Mouse (Mus musculus): ENCODE results near the gene Mak. TPM values are rescaled to one million over a fixed set of nuclear protein-coding genes. Genes with fewer than 3 reads are reported as not detected.
"Not testable (repeated sequence)": the region's sequence is repeated elsewhere in the genome, so short reads cannot be mapped to it uniquely, and the experiment has no call there.

The Mak gene
- polyA plus RNA-seq, 1 experiment from 2014 or later = 0.30 TPM

- 1% methylated on average over 25 of the region's 25 CpGs for WGBS (ENCODE audit: insufficient replicate concordance)
- Histone ChIP-seq H3K4me1 (ENCODE audit: control insufficient read depth, insufficient read depth, low read length) (peaks cover 12% of the 10 kb centered on the region), H3K4me3 (ENCODE audit: low read depth, low read length) (peak overlapping the region; percentile 99), H3K27me3 (ENCODE audit: control insufficient read depth, insufficient read depth, low read length) (no peaks in the 10 kb centered on the region), H3K4me2 (peak overlapping the region; percentile 95), H3K36me3 (ENCODE audit: control insufficient read depth, insufficient read depth, low read length) (0 out of 2 replicates have a peak, but pooled peaks cover 2% of the 10 kb centered on the region), H3K9ac (ENCODE audit: low read depth, low read length) (peak overlapping the region; percentile 89), H3K9me3 (replicated peaks; ENCODE audit: control insufficient read depth, low read length) (no peaks in the 10 kb centered on the region), H3K27ac (ENCODE audit: low read depth, low read length) (peak overlapping the region; percentile 99)
- ATAC-seq (replicated peaks; ENCODE audit: insufficient number of reproducible peaks, low FRiP score, low TSS enrichment) = peak; percentile 22; the same call in 1 of the 2 replicates
Observed at GRCm38 (mm10) chr13:41000140-41000925, 79.2 kb downstream of the Mak start.

- not testable (repeated sequence) for H3K36me3 ChIP-seq (ENCODE audit: control insufficient read depth, insufficient read depth, low read length); H3K4me3 ChIP-seq (ENCODE audit: low read depth, low read length); H3K27me3 ChIP-seq (ENCODE audit: control insufficient read depth, insufficient read depth, low read length); H3K27ac ChIP-seq (ENCODE audit: low read depth, low read length); H3K4me2 ChIP-seq; ATAC-seq (replicated peaks; ENCODE audit: insufficient number of reproducible peaks, low FRiP score, low TSS enrichment); H3K9ac ChIP-seq (ENCODE audit: low read depth, low read length); H3K9me3 ChIP-seq (replicated peaks; ENCODE audit: control insufficient read depth, low read length)
- WGBS (ENCODE audit: insufficient replicate concordance) = 85% methylated on average over 5 of the region's 5 CpGs
- H3K4me1 ChIP-seq (ENCODE audit: control insufficient read depth, insufficient read depth, low read length) = peaks cover 12% of the 10 kb centered on the region
Observed at GRCm38 (mm10) chr13:40998537-40998936, 81.0 kb downstream of the Mak start.

- no peak for ATAC-seq (replicated peaks; ENCODE audit: insufficient number of reproducible peaks, low FRiP score, low TSS enrichment)
- H3K4me1 ChIP-seq (ENCODE audit: control insufficient read depth, insufficient read depth, low read length) = no peaks in the 10 kb centered on the region
- H3K27ac ChIP-seq (ENCODE audit: low read depth, low read length) = no peak overlapping the region
- H3K4me2 ChIP-seq = no peak overlapping the region
- H3K36me3 ChIP-seq (ENCODE audit: control insufficient read depth, insufficient read depth, low read length) = no peaks in the 10 kb centered on the region
- no peak overlapping the region for H3K9ac ChIP-seq (ENCODE audit: low read depth, low read length)
- H3K27me3 ChIP-seq (ENCODE audit: control insufficient read depth, insufficient read depth, low read length) = no peaks in the 10 kb centered on the region
- no peak overlapping the region for H3K4me3 ChIP-seq (ENCODE audit: low read depth, low read length)
- 30% methylated on average over 8 of the region's 8 CpGs for WGBS (ENCODE audit: insufficient replicate concordance)
- H3K9me3 ChIP-seq (replicated peaks; ENCODE audit: control insufficient read depth, low read length) = no peaks in the 10 kb centered on the region
Observed at GRCm38 (mm10) chr13:40994487-40995263, 84.8 kb downstream of the Mak start.

GRCm38 (mm10) chr13:40988418-40988817 lies 91.1 kb downstream of the Mak start:
- ATAC-seq (replicated peaks; ENCODE audit: insufficient number of reproducible peaks, low FRiP score, low TSS enrichment) = no peak
- 39% methylated on average over 2 of the region's 2 CpGs for WGBS (ENCODE audit: insufficient replicate concordance)
- no peaks in the 10 kb centered on the region for H3K27me3 ChIP-seq (ENCODE audit: control insufficient read depth, insufficient read depth, low read length)
- H3K9ac ChIP-seq (ENCODE audit: low read depth, low read length) = no peak overlapping the region
- H3K4me2 ChIP-seq = no peak overlapping the region
- no peaks in the 10 kb centered on the region for H3K9me3 ChIP-seq (replicated peaks; ENCODE audit: control insufficient read depth, low read length)
- no peaks in the 10 kb centered on the region for H3K4me1 ChIP-seq (ENCODE audit: control insufficient read depth, insufficient read depth, low read length)
- no peaks in the 10 kb centered on the region for H3K36me3 ChIP-seq (ENCODE audit: control insufficient read depth, insufficient read depth, low read length)
- H3K4me3 ChIP-seq (ENCODE audit: low read depth, low read length) = no peak overlapping the region
- H3K27ac ChIP-seq (ENCODE audit: low read depth, low read length) = no peak overlapping the region

GRCm38 (mm10) chr13:40987608-40988303 lies 91.8 kb downstream of the Mak start:
- not testable (repeated sequence) for H3K9ac ChIP-seq (ENCODE audit: low read depth, low read length)

GRCm38 (mm10) chr13:40986081-40986480 lies 93.4 kb downstream of the Mak start:
- ATAC-seq (replicated peaks; ENCODE audit: insufficient number of reproducible peaks, low FRiP score, low TSS enrichment) = no peak
- Histone ChIP-seq H3K27ac (ENCODE audit: low read depth, low read length) (no peak overlapping the region), H3K9ac (ENCODE audit: low read depth, low read length) (no peak overlapping the region), H3K4me2 (no peak overlapping the region), H3K9me3 (replicated peaks; ENCODE audit: control insufficient read depth, low read length) (no peaks in the 10 kb centered on the region), H3K4me1 (ENCODE audit: control insufficient read depth, insufficient read depth, low read length) (no peaks in the 10 kb centered on the region), H3K27me3 (ENCODE audit: control insufficient read depth, insufficient read depth, low read length) (no peaks in the 10 kb centered on the region), H3K4me3 (ENCODE audit: low read depth, low read length) (no peak overlapping the region), H3K36me3 (ENCODE audit: control insufficient read depth, insufficient read depth, low read length) (no peaks in the 10 kb centered on the region)
- 86% methylated on average over 5 of the region's 5 CpGs for WGBS (ENCODE audit: insufficient replicate concordance)

More at GRCm38 (mm10) chr13:40987608-40988303, 91.8 kb downstream of the Mak start:
- not testable (repeated sequence) for H3K4me1 ChIP-seq (ENCODE audit: control insufficient read depth, insufficient read depth, low read length); H3K4me2 ChIP-seq; H3K4me3 ChIP-seq (ENCODE audit: low read depth, low read length); ATAC-seq (replicated peaks; ENCODE audit: insufficient number of reproducible peaks, low FRiP score, low TSS enrichment); H3K9me3 ChIP-seq (replicated peaks; ENCODE audit: control insufficient read depth, low read length); H3K36me3 ChIP-seq (ENCODE audit: control insufficient read depth, insufficient read depth, low read length); H3K27me3 ChIP-seq (ENCODE audit: control insufficient read depth, insufficient read depth, low read length); H3K27ac ChIP-seq (ENCODE audit: low read depth, low read length)
- WGBS (ENCODE audit: insufficient replicate concordance) = 59% methylated on average over 4 of the region's 4 CpGs

- Histone ChIP-seq H3K4me3 (ENCODE audit: low read depth, low read length) (no peak overlapping the region), H3K27me3 (ENCODE audit: control insufficient read depth, insufficient read depth, low read length) (no peaks in the 10 kb centered on the region), H3K4me2 (no peak overlapping the region), H3K36me3 (ENCODE audit: control insufficient read depth, insufficient read depth, low read length) (no peaks in the 10 kb centered on the region), H3K27ac (ENCODE audit: low read depth, low read length) (no peak overlapping the region), H3K9ac (ENCODE audit: low read depth, low read length) (no peak overlapping the region), H3K4me1 (ENCODE audit: control insufficient read depth, insufficient read depth, low read length) (no peaks in the 10 kb centered on the region), H3K9me3 (replicated peaks; ENCODE audit: control insufficient read depth, low read length) (no peaks in the 10 kb centered on the region)
- ATAC-seq (replicated peaks; ENCODE audit: insufficient number of reproducible peaks, low FRiP score, low TSS enrichment) = no peak
- 63% methylated on average over 1 of the region's 1 CpGs for WGBS (ENCODE audit: insufficient replicate concordance)
Observed at GRCm38 (mm10) chr13:40982759-40983158, 96.7 kb downstream of the Mak start.

GRCm38 (mm10) chr13:40979321-40979720 lies 100.2 kb downstream of the Mak start:
- Histone ChIP-seq H3K27ac (ENCODE audit: low read depth, low read length) (peak overlapping the region; percentile 47), H3K4me1 (ENCODE audit: control insufficient read depth, insufficient read depth, low read length) (no peaks in the 10 kb centered on the region), H3K27me3 (ENCODE audit: control insufficient read depth, insufficient read depth, low read length) (no peaks in the 10 kb centered on the region), H3K4me2 (no peak overlapping the region), H3K9me3 (replicated peaks; ENCODE audit: control insufficient read depth, low read length) (no peaks in the 10 kb centered on the region), H3K9ac (ENCODE audit: low read depth, low read length) (no peak overlapping the region), H3K4me3 (ENCODE audit: low read depth, low read length) (no peak overlapping the region), H3K36me3 (ENCODE audit: control insufficient read depth, insufficient read depth, low read length) (no peaks in the 10 kb centered on the region)
- 42% methylated on average over 2 of the region's 2 CpGs for WGBS (ENCODE audit: insufficient replicate concordance)
- no peak for ATAC-seq (replicated peaks; ENCODE audit: insufficient number of reproducible peaks, low FRiP score, low TSS enrichment)

Data from heart, embryonic 11.5 days (tissue).